Mouse (Mus musculus) spleen, embryonic (tissue): ENCODE data around the gene Hlcs.

Experiments used
- CTCF ChIA-PET: fragments of 350-600 bp; sonication (Branson Sonifier 250); formaldehyde crosslinking; loops from one replicate; lab custom pipeline; 2022; lab: Charles Lee

Gene Hlcs

GRCm38 (mm10) chr16:94082960-94083847, 230.2 kb downstream of the Hlcs start:
- CTCF ChIA-PET = no interaction called here

DNA sequence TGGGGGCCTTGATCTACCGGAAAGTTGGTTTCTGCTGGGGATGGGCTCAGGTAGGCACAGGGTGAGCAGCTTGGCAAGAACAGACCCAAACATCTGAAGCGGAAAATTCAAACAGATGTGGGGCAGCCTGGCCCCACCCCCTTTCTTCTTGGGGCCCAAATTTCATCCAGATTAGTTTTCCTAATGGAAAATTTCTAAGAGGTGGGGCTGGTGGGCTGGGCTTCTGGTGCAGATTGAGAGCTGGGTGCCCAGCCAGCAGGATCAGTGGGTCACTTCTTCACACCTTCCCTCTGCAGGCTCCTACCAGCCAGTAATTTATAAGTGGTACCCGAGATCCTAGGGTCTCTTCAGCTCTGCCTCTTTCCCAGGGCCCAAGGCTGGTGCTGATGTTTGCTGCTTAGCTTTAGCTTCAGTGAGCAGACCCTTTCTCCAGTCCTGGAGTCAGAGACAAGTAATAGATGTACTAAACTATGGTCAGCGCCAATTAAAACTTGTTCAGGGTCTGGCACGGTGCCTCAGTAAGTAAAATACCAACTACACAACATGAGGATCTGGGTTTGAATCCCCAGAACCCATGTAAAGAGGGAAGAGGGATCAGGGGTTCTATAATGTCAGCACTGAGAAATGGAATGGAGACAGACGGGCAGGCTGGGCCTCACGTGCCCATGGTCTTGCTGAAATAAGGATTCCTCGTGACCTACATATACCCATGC, 231.2 kb downstream of the Hlcs start:
- CTCF ChIA-PET = no interaction called here

GRCm38 (mm10) chr16:94081596-94081995, 231.8 kb downstream of the Hlcs start:
- CTCF ChIA-PET = no interaction called here

DNA sequence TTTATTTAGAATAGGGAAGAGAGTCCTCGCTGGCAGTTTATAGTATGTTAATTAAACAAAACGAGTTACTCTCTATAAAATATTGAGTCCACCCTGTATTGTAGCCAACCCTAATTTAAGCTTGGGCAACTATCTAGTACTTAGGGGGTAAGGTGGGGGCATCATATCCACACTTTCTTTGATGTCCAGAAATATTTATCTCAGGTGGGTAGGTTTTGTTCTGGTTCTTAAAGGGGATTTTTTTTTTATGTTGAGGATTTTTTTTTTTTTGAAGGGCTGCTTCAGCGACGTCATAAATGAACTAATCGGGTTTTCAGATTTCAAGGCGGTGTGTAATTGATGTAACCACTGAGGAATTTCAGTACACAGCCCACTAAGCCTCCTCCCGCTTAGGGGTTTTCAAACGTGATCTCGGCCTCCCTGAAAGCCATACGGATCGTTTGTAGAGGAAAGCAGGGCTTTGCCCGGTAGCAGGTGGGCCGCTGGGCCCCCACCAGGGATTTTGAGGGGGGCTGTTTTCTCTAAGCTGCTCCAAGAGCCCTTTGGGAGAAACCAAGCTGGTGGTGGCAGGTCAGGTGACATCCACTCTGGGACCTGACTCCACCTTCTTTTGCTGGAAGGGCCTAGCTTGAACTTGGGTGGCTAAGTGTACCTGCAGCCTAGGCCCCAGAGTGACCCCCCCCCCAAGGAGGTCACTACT, 233.4 kb downstream of the Hlcs start:
- CTCF ChIA-PET = no interaction called here

DNA sequence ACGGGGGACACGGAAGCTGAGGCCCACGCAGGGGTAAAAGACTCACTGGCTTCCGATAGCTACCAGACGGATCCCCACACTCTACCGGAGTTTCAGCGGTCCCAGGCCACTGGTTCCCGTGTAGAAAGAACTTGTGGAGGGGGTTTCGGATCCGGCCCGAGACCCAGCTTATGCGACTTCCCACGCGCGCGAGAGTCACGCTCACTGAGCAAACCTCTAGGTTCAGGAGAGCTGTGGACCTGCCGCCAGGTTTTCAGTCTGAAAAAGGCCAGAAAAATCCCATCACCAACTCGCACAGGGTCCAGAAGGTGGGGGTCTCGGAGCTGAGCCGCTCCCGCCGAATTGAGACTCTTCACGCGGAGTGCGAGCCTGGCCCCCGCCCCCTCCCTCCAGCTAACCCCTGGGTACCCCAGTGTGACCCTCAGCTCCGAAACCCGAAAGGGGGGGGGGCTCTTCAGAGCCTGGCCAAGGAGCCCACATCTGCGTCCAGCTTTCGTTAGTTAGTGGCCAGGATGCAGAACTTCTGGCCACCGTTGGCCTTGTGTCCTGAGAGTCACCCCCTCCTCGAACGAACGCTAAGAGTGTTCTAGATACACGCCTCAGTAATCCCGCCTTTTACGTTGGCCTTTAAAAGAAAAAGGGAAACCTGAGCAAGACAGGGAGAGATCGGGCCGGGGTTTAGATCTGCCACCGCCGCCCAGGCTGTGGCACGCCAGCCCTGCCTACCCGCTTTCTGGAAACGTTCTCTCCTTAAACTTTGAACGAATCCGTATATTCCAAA, 234.1 kb downstream of the Hlcs start:
- CTCF ChIA-PET = interaction anchor here (0.8 kb wide), 1 partner anchor 140 kb away, joined by 17 read pairs; no protein-coding TSS in a partner anchor
